Comparison of ENCODE assay signal across 15 mouse cellular contexts in genomic region chr2:22775681-22776080, GRCm38 (mm10). TPM values are rescaled to one million over a fixed set of nuclear protein-coding genes. Genes with fewer than 3 reads are reported as not detected.
DNase-seq lines count a peak whose midpoint lies in the region; ATAC-seq lines count a peak whose summit lies in the region.
"Had no signal": no experiment of that assay in that cellular context is flagged by ENCODE, and none has a peak within 500 bp of the region (broad histone marks: within the 10 kb centered on the region; RNA-seq: fewer than 3 reads in every experiment).

No protein-coding gene starts in this region.

- no peaks in the 10 kb centered on the region; the same call in 1 of the 2 replicates for H3K27me3 ChIP-seq in embryonic facial prominence, embryonic 11.5 days (ENCODE audit: control insufficient read depth, insufficient read depth, low read length)
- H3K27me3 ChIP-seq in embryonic facial prominence, embryonic 10.5 days (replicated peaks; ENCODE audit: low read depth, poor library complexity, severe bottlenecking): peaks cover 28% of the 10 kb centered on the region
- no peaks in the 10 kb centered on the region for H3K27me3 ChIP-seq in megakaryocyte, embryonic 14.5 days (replicated peaks)
- H3K27me3 ChIP-seq in liver, embryonic 12.5 days (replicated peaks): no peaks in the 10 kb centered on the region; the same call in 1 of the 2 replicates
- H3K27me3 ChIP-seq in forebrain, embryonic 12.5 days: peaks cover 27% of the 10 kb centered on the region
- H3K27me3 ChIP-seq: lung, embryonic 15.5 days had no signal

- 45% methylated on average over 3 of the region's 3 CpGs for WGBS in embryonic facial prominence, embryonic 11.5 days
- 54% methylated on average over 3 of the region's 3 CpGs for WGBS in embryonic facial prominence, embryonic 10.5 days
- whole genome bisulfite sequencing in liver, embryonic 12.5 days (ENCODE audit: insufficient replicate concordance): 49% methylated on average over 3 of the region's 3 CpGs
- WGBS in forebrain, embryonic 12.5 days: 64% methylated on average over 3 of the region's 3 CpGs

- no peak for ATAC-seq in embryonic facial prominence, embryonic 11.5 days (replicated peaks; ENCODE audit: insufficient number of reproducible peaks, low FRiP score, low TSS enrichment, low read depth)
- no peak for ATAC-seq in megakaryocyte, adult 5-6 weeks (ENCODE audit: poor library complexity, severe bottlenecking)
- ATAC-seq in liver, embryonic 12.5 days: no peak
- no peak for ATAC-seq in forebrain, embryonic 12.5 days (ENCODE audit: low FRiP score)
- ATAC-seq: intestine, postnatal 0 days had no signal

- H3K4me2 ChIP-seq in embryonic facial prominence, embryonic 11.5 days (ENCODE audit: low read depth, low read length): no peak overlapping the region
- H3K4me2 ChIP-seq in liver, embryonic 12.5 days: peak overlapping the region; percentile 92
- H3K4me2 ChIP-seq in forebrain, embryonic 12.5 days: no peak overlapping the region
- H3K4me2 ChIP-seq: hindbrain, embryonic 14.5 days; lung, embryonic 15.5 days had no signal

- peak; percentile 19 for DNase-seq in embryonic facial prominence, embryonic 11.5 days (ENCODE audit: low spot score)
- no peak for DNase-seq in embryonic facial prominence, embryonic 10.5 days (ENCODE audit: low spot score)
- DNase-seq in layer of hippocampus, adult 18-20 months (ENCODE audit: low spot score in 2 of 2): no peak
- DNase-seq in left cerebral cortex, adult 8-10 months (ENCODE audit: low spot score in 2 of 2): no peak
- DNase-seq: adrenal gland, adult 2 months; cerebellum, adult 8-10 months; kidney, postnatal 10 days had no signal

- H3K9ac ChIP-seq in embryonic facial prominence, embryonic 11.5 days (replicated peaks; ENCODE audit: low read length): no peak overlapping the region
- H3K9ac ChIP-seq in liver, embryonic 12.5 days: peak overlapping the region; percentile 78; the same call in 1 of the 2 replicates
- H3K9ac ChIP-seq in forebrain, embryonic 12.5 days: no peak overlapping the region
- H3K9ac ChIP-seq: hindbrain, embryonic 14.5 days; lung, embryonic 15.5 days had no signal

- H3K27ac ChIP-seq in embryonic facial prominence, embryonic 11.5 days (replicated peaks; ENCODE audit: low read depth, low read length): no peak overlapping the region
- no peak overlapping the region for H3K27ac ChIP-seq in embryonic facial prominence, embryonic 10.5 days (replicated peaks)
- peak overlapping the region; percentile 78; the same call in 1 of the 2 replicates for H3K27ac ChIP-seq in liver, embryonic 12.5 days
- H3K27ac ChIP-seq in forebrain, embryonic 12.5 days: no peak overlapping the region
- H3K27ac ChIP-seq: hindbrain, embryonic 14.5 days; lung, embryonic 15.5 days had no signal

- no peaks in the 10 kb centered on the region for H3K9me3 ChIP-seq in embryonic facial prominence, embryonic 11.5 days (replicated peaks; ENCODE audit: control insufficient read depth, low read length)
- H3K9me3 ChIP-seq in embryonic facial prominence, embryonic 10.5 days: no peaks in the 10 kb centered on the region
- no peaks in the 10 kb centered on the region for H3K9me3 ChIP-seq in megakaryocyte, embryonic 14.5 days
- H3K9me3 ChIP-seq in liver, embryonic 12.5 days (replicated peaks): no peaks in the 10 kb centered on the region
- no peaks in the 10 kb centered on the region for H3K9me3 ChIP-seq in forebrain, embryonic 12.5 days
- H3K9me3 ChIP-seq: heart, embryonic 12.5 days; lung, embryonic 15.5 days had no signal

- no peak overlapping the region for H3K4me3 ChIP-seq in embryonic facial prominence, embryonic 11.5 days (ENCODE audit: low read depth, low read length)
- H3K4me3 ChIP-seq in embryonic facial prominence, embryonic 10.5 days: no peak overlapping the region
- peak overlapping the region; percentile 98 for H3K4me3 ChIP-seq in megakaryocyte, embryonic 14.5 days (replicated peaks)
- peak overlapping the region; percentile 65 for H3K4me3 ChIP-seq in liver, embryonic 12.5 days
- H3K4me3 ChIP-seq in forebrain, embryonic 12.5 days (replicated peaks): no peak overlapping the region
- H3K4me3 ChIP-seq: heart, embryonic 12.5 days; lung, embryonic 15.5 days had no signal

- H3K4me1 ChIP-seq in embryonic facial prominence, embryonic 11.5 days (ENCODE audit: control insufficient read depth, insufficient read depth, low read length): peaks cover 3% of the 10 kb centered on the region; the same call in 1 of the 2 replicates
- H3K4me1 ChIP-seq in embryonic facial prominence, embryonic 10.5 days: peaks cover 21% of the 10 kb centered on the region
- H3K4me1 ChIP-seq in megakaryocyte, embryonic 14.5 days: peaks cover 63% of the 10 kb centered on the region
- peaks cover 54% of the 10 kb centered on the region for H3K4me1 ChIP-seq in liver, embryonic 12.5 days
- peaks cover 13% of the 10 kb centered on the region for H3K4me1 ChIP-seq in forebrain, embryonic 12.5 days

- no peaks in the 10 kb centered on the region for H3K36me3 ChIP-seq in embryonic facial prominence, embryonic 11.5 days (replicated peaks; ENCODE audit: control insufficient read depth, insufficient read depth, low read depth, low read length)
- no peaks in the 10 kb centered on the region for H3K36me3 ChIP-seq in embryonic facial prominence, embryonic 10.5 days (replicated peaks)
- H3K36me3 ChIP-seq in megakaryocyte, embryonic 14.5 days (replicated peaks; ENCODE audit: low read length): peaks cover 10% of the 10 kb centered on the region
- no peaks in the 10 kb centered on the region for H3K36me3 ChIP-seq in liver, embryonic 12.5 days
- H3K36me3 ChIP-seq in forebrain, embryonic 12.5 days (replicated peaks): no peaks in the 10 kb centered on the region
- H3K36me3 ChIP-seq: heart, embryonic 12.5 days; lung, embryonic 15.5 days had no signal

RNA-seq across cellular contexts. Expression of gene Apbb1ip, which starts 1.8 kb away (rescaled TPM):
- 1.5 and 1.6 TPM in 2 replicates for polyA plus RNA-seq in embryonic facial prominence, embryonic 11.5 days (2014; fragmentation: Nextera tagmentation; extraction: Ambion mirVana)
- polyA plus RNA-seq in embryonic facial prominence, embryonic 10.5 days (2016; fragmentation: Nextera tagmentation; extraction: Ambion mirVana): 1.6 and 1.8 TPM in 2 replicates
- 35.8 and 36.6 TPM in 2 replicates for polyA plus RNA-seq in megakaryocyte, embryonic 14.5 days (2012; ENCODE audit: insufficient read depth, low replicate concordance)
- total RNA-seq in megakaryocyte, adult 5-6 weeks (2015): 194 and 206 TPM in 2 replicates
- 27.6 and 49.7 TPM in 2 replicates for total RNA-seq in megakaryocyte, adult 5-6 weeks (2017)
- 9.0 and 10.1 TPM in 2 replicates for polyA plus RNA-seq in liver, embryonic 12.5 days (2016; fragmentation: Nextera tagmentation; extraction: Ambion mirVana)
- total RNA-seq in layer of hippocampus, adult 18-20 months (2021): 1 to 10 TPM; 5.1 to 6.2 TPM
- 10 to 100 TPM in 2 of 4 experiments, 1 to 10 TPM in 2; 5.9 to 15.2 (median 9.3) TPM for total RNA-seq in left cerebral cortex, adult 8-10 months (2022)
- polyA plus RNA-seq in forebrain, embryonic 12.5 days (2016; fragmentation: Nextera tagmentation; extraction: Ambion mirVana): 0.76 and 1.00 TPM in 2 replicates

Comparison
In these comparisons a context has a peak if more than half of its experiments do, and no peak if none do; other contexts are left out.
1. H3K4me3 ChIP-seq: peak in megakaryocyte, embryonic 14.5 days (single experiment) and liver, embryonic 12.5 days (single experiment); none in embryonic facial prominence, embryonic 11.5 days (single experiment), embryonic facial prominence, embryonic 10.5 days (single experiment) and forebrain, embryonic 12.5 days (single experiment).